Mouse (Mus musculus) heart, adult 2 months (tissue): ENCODE measurements around the gene Plekhf1. TPM values are rescaled to one million over a fixed set of nuclear protein-coding genes. Genes with fewer than 3 reads are reported as not detected.

Experiments
- DNase-seq, 2 experiments: peaks; one replicate each; pipeline ENCODE4 v3.0.0; 2021
- H3K27ac ChIP-seq: fragments of 200-600 bp; 2 replicates; pipeline ENCODE4 v1.8.1; 2022
- H3K27me3 ChIP-seq: fragments of 200-500 bp; 2 replicates; pipeline ENCODE4 v1.6.1; 2012; ENCODE audit warnings: mild to moderate bottlenecking, low read length, inconsistent platforms, mixed read lengths; ENCODE audit not compliant: control insufficient read depth, insufficient read depth
- H3K36me3 ChIP-seq: fragments of 200-500 bp; 2 replicates; pipeline ENCODE4 v1.6.1; 2012; ENCODE audit warnings: low read length, inconsistent platforms; ENCODE audit not compliant: control insufficient read depth, insufficient read depth
- H3K4me1 ChIP-seq: fragments of 200-500 bp; 2 replicates; pipeline ENCODE4 v1.6.1; 2011; ENCODE audit warnings: low read length; ENCODE audit not compliant: control insufficient read depth, insufficient read depth
- H3K4me3 ChIP-seq: fragments of 200-600 bp; 2 replicates; pipeline ENCODE4 v1.8.1; 2022
- H3K79me2 ChIP-seq: fragments of 200-500 bp; replicated peaks from 2 replicates; pipeline ENCODE4 v1.6.1; 2012; ENCODE audit warnings: mild to moderate bottlenecking, inconsistent platforms, low read length, moderate library complexity, mixed read lengths; ENCODE audit not compliant: control insufficient read depth, insufficient read depth
- H3K9ac ChIP-seq: fragments of 200-500 bp; 2 replicates; pipeline ENCODE4 v1.6.1; 2012; ENCODE audit warnings: low read depth, mild to moderate bottlenecking, control low read depth, inconsistent platforms, low read length, mixed read lengths
- CTCF ChIP-seq: fragments of 200-600 bp; IDR thresholded peaks from 2 replicates; pipeline ENCODE4 v1.8.1; 2022; ENCODE audit warnings: antibody characterized with exemption, mild to moderate bottlenecking, moderate library complexity
- EP300 ChIP-seq: fragments of 200-500 bp; IDR thresholded peaks from 2 replicates; pipeline ENCODE4 v1.6.1; 2011; ENCODE audit warnings: low read depth, low read length, control low read depth; ENCODE audit not compliant: insufficient read depth
- POLR2A ChIP-seq: fragments of 200-500 bp; IDR thresholded peaks from 2 replicates; pipeline ENCODE4 v1.6.1; 2011; ENCODE audit warnings: mild to moderate bottlenecking, low read depth, low read length, control low read depth; ENCODE audit not compliant: insufficient read depth
- WGBS: fragments of 180-500 bp; shearing (Covaris S2); methylation state at CpG from one replicate; pipeline ENCODE4 v1.1.7; 2018; 5-methylcytosine and 5-hydroxymethylcytosine counted together
- intact Hi-C: fragments of 180-260 bp; cut with DNase I; formaldehyde crosslinking; loops from one replicate; pipeline ENCODE4 v1.15.1; 2025
- polyA plus RNA-seq: library from polyadenylated mRNA; depleted of rRNA; stranded (reverse); fragments of >200 nt; gene quantifications from 2 replicates; pipeline ENCODE4 v1.2.3, GENCODE M21; 2012
- total RNA-seq, 2 experiments: library from RNA; stranded (reverse); gene quantifications; 2 replicates each; pipeline ENCODE4 v1.2.3; 2021

The Plekhf1 gene
- total and polyA plus RNA-seq, 3 experiments: 8.9 to 14.6 (median 9.3) TPM

DNA sequence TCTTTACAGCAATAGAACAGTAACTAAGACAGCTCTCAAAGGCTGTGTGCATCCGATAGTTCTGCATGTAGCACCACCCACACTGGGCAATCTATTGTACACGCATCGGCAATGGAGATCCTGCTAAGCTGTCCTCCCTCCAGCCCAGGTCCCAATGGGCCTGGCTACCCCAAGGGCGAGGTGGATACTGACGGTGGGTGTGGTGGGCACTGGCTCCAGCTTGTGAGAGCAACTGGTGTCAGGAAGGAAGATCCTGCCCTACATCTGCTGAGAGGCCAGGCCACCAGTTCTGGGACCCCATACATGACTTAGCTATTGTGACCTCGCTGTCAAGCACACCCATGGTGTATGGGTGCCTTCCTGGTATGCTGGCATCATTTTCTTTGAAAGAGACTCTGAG lies 12.1 kb downstream of the Plekhf1 start:
- Histone ChIP-seq H3K27ac (no peak overlapping the region), H3K4me1 (peaks cover 30% of the 10 kb centered on the region), H3K4me3 (no peak overlapping the region), H3K36me3 (peaks cover 8% of the 10 kb centered on the region; the same call in 1 of the 2 replicates), H3K9ac (no peak overlapping the region), H3K27me3 (no peaks in the 10 kb centered on the region), H3K79me2 (no peaks in the 10 kb centered on the region)
- intact Hi-C loops: no loop called here
- TF ChIP-seq POLR2A: no peak
- no peak for TF ChIP-seq CTCF
- TF ChIP-seq EP300: no peak
- 91% methylated on average over 6 of the region's 6 CpGs for WGBS
- DNase-seq: no peak

DNA sequence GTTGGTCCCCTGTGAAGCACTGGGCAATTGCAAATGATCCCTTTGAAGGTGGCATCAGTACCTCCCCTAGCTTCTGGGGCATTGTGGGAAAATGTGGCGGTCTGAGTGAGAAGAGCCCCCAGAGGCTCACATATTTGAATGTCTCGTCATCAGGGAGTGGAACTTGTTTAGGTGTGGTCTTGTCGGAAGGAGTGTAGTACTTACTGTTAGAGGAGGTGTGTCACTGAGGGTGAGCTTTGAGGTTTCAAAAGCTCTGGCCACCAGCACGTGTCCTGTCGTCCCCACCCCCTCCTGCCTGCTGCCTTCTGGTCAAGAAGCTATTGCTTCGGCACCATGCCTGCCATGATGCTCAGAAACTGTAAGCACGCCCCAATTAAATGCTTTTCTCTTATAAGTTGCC lies 12.5 kb downstream of the Plekhf1 start:
- 81% methylated on average over 7 of the region's 7 CpGs for WGBS

DNA sequence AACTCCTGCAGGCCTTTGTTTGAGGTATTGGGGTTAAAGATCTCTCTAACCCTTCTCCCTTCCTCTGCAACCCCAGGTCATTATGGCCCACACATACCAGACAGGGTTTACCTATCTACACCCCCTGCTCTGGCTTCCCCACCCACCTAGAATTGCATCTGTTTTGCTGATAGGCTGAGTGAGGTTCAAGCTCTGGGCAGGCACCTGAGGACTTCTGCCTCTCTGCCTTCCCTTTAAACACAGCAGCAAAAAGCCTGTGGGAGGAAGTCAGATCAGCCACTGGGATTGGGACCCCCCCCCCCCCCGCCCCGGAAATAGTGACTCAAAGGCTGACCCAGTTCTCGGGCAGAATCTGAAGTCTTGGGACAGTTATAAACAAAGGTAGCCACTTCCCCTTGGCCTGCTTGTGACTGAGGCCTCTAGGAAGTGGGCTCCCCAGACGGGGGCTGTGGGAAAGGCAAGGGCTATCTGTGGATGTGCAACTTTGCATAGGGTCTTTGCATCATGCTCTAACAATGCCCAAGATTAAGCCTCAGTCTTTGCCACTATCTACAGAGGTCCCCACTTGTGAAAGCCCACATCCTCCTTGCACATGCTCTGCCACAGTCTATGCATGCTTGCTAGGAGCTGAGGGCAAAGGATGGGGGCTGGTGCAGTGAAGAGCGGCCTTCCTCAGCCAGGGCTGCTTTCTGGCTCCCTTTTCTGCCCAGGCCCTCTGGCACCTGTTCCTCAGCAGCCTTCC lies 13.2 kb downstream of the Plekhf1 start:
- TF ChIP-seq CTCF: no peak
- no peak for TF ChIP-seq POLR2A
- TF ChIP-seq EP300: no peak
- no peak overlapping the region for H3K27ac ChIP-seq
- intact Hi-C loops: no loop called here
- WGBS: 38% methylated on average over 5 of the region's 5 CpGs
- H3K36me3 ChIP-seq: peaks cover 4% of the 10 kb centered on the region; the same call in 1 of the 2 replicates
- H3K4me3 ChIP-seq: no peak overlapping the region
- peaks cover 28% of the 10 kb centered on the region for H3K4me1 ChIP-seq
- no peaks in the 10 kb centered on the region for H3K27me3 ChIP-seq
- no peak overlapping the region for H3K9ac ChIP-seq
- no peaks in the 10 kb centered on the region for H3K79me2 ChIP-seq
- no peak for DNase-seq

More for the DNA sequence above, 12.5 kb downstream of the Plekhf1 start:
- H3K27me3 ChIP-seq: no peaks in the 10 kb centered on the region
- no peaks in the 10 kb centered on the region for H3K79me2 ChIP-seq
- peaks cover 28% of the 10 kb centered on the region for H3K4me1 ChIP-seq
- no peak overlapping the region for H3K4me3 ChIP-seq
- DNase-seq: no peak
- intact Hi-C loops: no loop called here
- no peak overlapping the region for H3K9ac ChIP-seq
- H3K27ac ChIP-seq: no peak overlapping the region
- peaks cover 5% of the 10 kb centered on the region; the same call in 1 of the 2 replicates for H3K36me3 ChIP-seq
- TF ChIP-seq EP300 (no peak), CTCF (no peak), POLR2A (no peak)

DNA sequence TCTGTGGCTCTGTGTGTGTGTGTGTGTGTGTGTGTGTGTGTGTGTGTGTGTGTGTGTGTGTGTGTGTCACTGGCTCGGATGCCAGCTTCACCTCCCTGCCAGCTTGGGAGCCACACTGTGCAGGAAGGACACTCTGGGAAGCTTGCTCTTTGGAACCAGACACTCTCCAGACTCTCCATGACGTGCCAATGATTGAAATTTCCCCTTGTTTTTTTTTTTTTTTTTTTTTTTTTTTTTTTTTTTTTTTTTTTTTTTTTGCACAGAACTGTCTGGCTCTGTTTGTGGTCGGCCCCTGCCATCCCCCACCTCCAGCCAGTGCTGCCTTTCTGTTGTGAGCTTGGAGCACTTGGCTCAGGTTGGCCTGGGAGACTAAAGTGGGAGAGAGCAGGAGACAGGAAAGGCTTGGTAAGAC lies 15.2 kb downstream of the Plekhf1 start:
- Histone ChIP-seq H3K9ac (no peak overlapping the region), H3K27me3 (no peaks in the 10 kb centered on the region)
- DNase-seq: no peak

DNA sequence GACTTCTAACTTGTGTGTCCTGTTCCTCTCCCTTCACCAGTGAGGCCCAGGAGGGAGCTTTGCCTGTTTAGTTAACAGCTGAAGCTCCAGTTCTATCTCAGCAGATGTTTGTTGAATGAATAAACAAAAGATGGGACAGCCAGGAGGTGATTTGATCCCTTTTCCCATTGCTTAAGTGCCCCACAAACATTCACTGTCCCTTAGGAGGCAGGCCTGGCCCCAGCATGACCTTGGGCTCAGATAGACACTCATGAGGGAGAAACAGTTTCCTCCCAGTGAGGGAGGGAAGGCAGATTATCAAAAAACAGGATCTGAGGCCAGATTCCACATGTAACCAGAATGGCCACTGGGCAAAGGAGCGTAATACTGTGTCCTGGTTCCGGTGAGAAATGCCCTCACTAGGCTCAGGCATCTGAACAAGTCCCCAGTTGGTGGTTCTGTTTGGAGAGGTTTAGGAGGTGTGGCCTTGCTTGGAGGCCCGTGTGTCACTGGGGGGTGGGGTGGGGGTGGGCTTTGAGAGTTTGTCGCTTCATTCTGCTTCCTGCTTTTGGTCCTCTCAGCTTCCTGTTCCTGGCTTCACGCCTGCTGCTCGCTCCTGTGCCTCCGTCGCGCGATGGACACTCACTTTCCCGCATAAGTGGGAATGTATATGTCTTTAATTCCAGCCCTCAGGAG lies 18.2 kb downstream of the Plekhf1 start:
- WGBS: 41% methylated on average over 11 of the region's 11 CpGs
- Histone ChIP-seq H3K79me2 (no peaks in the 10 kb centered on the region), H3K9ac (no peak overlapping the region), H3K4me1 (peaks cover 10% of the 10 kb centered on the region), H3K27ac (no peak overlapping the region), H3K27me3 (no peaks in the 10 kb centered on the region), H3K36me3 (no peaks in the 10 kb centered on the region), H3K4me3 (no peak overlapping the region)
- intact Hi-C loops: no loop called here
- DNase-seq: no peak
- TF ChIP-seq EP300 (no peak), CTCF (no peak), POLR2A (no peak)

More for the DNA sequence above, 15.2 kb downstream of the Plekhf1 start:
- intact Hi-C loops: no loop called here
- no peaks in the 10 kb centered on the region for H3K36me3 ChIP-seq
- peaks cover 16% of the 10 kb centered on the region for H3K4me1 ChIP-seq
- TF ChIP-seq POLR2A (no peak), CTCF (no peak), EP300 (no peak)
- WGBS: 10% methylated on average over 3 of the region's 3 CpGs
- H3K27ac ChIP-seq: no peak overlapping the region
- no peaks in the 10 kb centered on the region for H3K79me2 ChIP-seq
- no peak overlapping the region for H3K4me3 ChIP-seq

DNA sequence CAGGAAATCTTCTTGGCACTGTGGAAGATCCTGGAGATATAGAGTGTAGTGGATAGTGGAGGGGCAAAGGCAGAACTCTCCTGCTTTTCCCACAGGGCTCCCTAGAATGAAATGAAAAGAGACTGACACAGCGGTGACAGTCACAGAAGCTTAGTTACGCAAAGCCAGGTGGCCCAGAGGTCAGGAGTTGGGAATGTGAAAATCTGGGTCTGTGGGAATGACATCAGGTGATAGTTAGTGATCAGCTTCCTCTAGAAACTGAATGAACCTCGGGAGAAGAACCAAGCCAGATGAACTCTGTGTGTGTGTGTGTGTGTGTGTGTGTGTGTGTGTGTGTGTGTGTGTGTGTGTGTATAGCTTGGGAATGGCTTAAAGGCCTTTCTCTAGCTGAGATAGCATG lies 18.8 kb downstream of the Plekhf1 start:
- no peak overlapping the region for H3K4me3 ChIP-seq
- H3K9ac ChIP-seq: no peak overlapping the region
- no peaks in the 10 kb centered on the region for H3K27me3 ChIP-seq
- H3K27ac ChIP-seq: no peak overlapping the region
- H3K36me3 ChIP-seq: no peaks in the 10 kb centered on the region
- TF ChIP-seq POLR2A (no peak), EP300 (no peak), CTCF (no peak)
- intact Hi-C loops: no loop called here
- H3K79me2 ChIP-seq: no peaks in the 10 kb centered on the region
- DNase-seq: no peak
- H3K4me1 ChIP-seq: peaks cover 10% of the 10 kb centered on the region
- 66% methylated on average over 3 of the region's 3 CpGs for WGBS
